Mouse (Mus musculus) mature B cell (primary cell): Measurements from ENCODE around the gene Fam214a.

Source experiments
- in situ Hi-C: fragments of 300-500 bp; cut with MboI; formaldehyde crosslinking; loops from 2 replicates; pipeline ENCODE4 v1.14.3; 2019

Gene Fam214a

DNA sequence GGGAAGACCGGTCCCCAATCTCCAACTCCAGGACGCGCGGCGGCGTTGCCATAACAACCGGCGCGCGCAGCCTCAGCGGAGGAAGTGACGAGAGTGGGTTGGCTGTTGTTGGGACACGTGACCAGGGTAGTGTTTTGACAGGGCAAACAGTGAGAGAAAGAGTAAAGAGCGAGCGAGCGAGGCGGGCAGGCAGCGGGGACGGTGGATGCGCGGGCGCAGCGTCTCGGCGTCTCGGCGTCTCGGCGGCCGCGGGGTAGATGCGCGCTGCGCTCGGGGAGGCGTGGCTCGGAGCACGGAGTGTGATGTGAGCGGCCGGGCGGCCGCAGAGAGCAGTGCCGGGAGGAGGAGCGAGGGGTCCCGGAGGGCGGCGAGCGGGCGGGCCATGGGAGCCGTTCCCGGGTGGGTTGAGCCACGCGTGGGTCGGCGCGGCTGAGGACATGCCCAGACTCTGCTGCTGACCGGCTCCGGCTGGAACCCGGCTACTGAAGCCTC lies at the start of gene Fam214a:
Gene Fam214a (plus strand): TSS at position 129 of the 492 bp plus-strand sequence.
- in situ Hi-C loops = loop anchor here (5.0 kb wide), 1 partner anchor 34 kb away; no protein-coding TSS in a partner anchor

DNA sequence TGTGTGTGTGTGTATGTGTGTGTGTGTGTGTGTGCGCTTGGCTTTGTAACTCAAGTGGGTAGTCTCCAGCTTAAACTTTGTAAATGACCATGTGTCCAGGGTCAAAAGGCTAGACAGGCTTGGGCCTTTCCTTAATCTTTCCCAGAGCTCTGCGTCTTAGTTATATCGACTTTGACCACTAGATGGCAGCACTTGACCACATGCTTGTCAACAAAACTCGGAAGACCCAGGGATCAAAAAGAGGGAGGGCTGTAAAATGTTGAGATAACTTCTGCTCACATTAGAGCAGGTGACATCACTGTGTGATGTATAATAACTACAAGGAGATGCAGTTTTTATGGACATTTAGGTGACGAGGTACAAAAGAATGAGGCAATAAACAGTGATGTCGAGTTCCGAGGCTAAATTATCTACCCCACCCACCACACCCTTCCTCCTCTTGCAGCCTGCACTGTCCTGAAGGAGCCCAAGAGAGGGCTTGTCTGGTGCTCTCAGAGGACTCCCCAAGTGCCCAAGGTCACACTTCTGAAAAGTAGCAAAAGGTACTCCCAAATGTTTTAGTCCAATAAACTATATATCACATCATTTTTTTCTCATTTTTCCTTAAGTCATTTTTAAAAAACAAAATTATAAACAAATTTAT lies 47.7 kb upstream of the Fam214a start:
- in situ Hi-C loops = loop anchor here (25.0 kb wide), 1 partner anchor 107 kb away; no protein-coding TSS in a partner anchor

DNA sequence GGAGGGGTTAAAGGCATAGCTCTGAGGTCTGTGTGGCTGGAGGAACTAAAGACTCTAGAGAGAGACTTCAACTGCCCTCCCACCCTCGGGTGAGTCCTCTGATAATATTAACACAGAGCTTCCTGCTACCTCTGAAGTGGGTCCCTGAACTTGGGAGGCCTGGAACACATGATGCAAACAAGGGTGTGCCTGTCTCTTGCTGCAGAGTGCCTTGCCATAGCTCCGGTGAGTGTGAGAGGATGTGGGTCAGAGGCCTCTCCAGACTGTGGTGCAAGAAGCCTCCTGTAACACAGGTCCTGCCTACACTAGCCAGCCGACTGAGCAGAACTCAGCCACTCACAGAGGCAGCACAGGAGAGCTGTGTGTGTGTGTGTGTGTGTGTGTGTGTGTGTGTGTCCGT lies 45.7 kb upstream of the Fam214a start:
- in situ Hi-C loops = loop anchor here (25.0 kb wide), 1 partner anchor 105 kb away; no protein-coding TSS in a partner anchor

DNA sequence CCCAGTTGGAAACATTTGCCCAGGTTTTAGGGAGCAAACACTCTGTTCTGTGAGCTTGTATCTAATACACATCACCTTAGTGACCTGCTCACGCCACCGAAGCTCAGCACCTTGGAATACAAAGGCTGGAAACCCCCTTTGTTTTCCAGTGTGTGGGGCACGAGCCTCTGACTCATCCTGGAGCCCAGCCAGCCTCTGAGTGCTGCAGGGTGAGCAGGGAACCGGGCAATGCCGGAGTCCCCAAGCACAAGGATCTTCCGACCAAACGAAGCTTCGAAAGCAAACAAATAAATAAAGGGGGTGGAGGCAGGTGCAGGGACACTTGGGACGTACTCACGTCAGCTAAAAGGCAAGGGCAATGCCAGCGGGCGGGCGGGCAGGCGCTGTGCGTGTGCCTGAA lies 43.4 kb upstream of the Fam214a start:
- in situ Hi-C loops = loop anchor here (25.0 kb wide), 1 partner anchor 103 kb away; no protein-coding TSS in a partner anchor

DNA sequence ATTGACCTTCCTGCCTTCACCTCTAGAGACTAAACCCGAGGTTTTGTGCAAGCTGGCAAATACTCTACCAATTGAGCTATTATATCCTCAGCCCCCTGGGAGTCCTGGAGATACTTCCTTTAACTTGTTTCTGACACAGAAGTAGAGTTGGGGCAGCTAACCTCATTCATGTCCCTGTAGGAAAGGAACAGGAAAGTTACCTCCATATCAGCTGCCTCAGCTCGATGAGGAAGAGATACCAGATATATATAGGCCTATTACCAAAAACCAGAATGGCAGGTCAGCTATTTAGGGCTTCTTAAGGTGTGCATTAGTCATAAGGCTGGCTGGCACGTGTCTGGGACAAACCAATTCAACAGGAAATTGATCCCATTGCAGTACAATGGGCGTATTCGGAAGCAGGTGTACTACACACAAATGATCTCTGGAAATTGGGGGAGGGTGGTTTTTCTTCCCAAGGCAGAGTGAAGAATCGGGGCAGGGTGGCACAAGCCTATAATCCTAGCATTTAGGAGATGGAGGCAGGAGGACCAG lies 42.4 kb upstream of the Fam214a start:
- in situ Hi-C loops = loop anchor here (25.0 kb wide), 1 partner anchor 102 kb away; no protein-coding TSS in a partner anchor

DNA sequence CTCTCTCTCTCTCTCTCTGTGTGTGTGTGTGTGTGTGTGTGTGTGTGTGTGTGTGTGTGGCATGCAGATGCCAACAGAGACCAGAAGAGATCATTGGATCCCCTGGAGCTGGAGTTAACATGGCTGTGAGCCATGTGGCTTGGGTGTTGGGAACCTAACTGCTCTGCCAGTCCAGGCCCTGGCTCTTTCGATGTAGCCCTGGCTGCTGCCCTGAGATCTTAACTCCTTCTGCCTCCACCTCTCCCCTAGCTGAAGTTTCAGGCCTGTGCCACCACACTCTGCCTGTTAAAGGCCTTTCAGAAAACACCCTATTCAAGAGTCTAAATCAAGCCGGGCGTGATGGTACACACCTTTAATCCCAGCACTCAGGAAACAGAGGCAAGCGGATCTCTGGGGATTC lies 41.3 kb upstream of the Fam214a start:
- in situ Hi-C loops = loop anchor here (25.0 kb wide), 1 partner anchor 101 kb away; no protein-coding TSS in a partner anchor

DNA sequence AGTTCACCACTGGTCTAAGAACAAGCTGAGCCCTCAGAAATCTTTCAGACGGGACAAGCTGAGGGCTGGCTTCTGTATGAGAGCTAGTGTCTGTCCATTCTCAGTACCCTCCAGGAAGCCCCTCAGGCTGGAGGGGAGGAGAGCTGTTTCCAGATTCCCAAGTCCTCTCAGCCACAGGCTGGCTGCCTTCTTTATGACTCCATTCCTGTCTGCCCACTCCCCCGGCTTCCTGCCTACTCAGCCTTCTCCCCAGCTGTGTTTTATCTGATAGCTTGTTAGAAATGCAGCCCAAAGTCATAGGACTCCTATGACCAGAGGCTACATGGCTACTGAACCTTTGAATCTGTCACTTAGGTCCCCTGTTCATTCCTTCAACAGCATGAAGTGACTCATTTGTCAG lies 40.8 kb upstream of the Fam214a start:
- in situ Hi-C loops = loop anchor here (25.0 kb wide), 1 partner anchor 100 kb away; no protein-coding TSS in a partner anchor

DNA sequence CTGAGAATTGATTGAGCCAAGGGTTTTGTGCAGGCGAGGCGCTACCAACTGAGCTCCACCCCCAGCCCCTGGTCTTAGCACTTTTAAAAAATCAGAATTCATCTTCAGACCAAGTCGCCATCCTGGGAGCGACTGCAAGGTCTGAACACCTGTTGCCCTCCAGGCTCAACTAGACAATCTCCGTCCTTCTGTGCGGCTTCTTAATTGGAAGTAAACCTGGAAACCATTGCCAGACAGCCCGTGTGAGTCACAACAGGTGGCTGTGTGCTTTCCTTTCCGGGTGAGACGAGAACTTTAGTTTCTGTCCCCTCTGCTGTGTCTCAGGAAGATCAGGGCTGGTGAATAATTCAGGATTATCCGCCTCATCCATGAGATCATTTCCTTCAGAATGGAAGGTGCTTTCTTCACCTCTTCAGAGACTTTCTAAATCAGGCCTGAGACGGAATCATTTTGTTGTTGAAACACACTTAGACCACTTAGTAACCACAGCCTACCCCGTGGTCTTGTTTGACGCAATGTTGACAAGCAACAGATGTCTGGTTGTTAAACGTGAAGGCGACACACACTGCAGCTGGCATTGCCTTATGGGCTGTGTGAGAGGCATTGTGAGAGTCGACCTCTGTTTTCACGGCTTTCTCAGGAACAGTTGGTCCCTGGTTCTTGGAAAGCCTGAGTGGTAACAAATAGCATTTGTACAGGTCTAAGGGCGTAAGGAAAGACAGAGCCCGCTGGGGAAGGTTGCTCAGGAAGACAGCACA lies 39.9 kb upstream of the Fam214a start:
- in situ Hi-C loops = loop anchor here (25.0 kb wide), 1 partner anchor 100 kb away; no protein-coding TSS in a partner anchor

DNA sequence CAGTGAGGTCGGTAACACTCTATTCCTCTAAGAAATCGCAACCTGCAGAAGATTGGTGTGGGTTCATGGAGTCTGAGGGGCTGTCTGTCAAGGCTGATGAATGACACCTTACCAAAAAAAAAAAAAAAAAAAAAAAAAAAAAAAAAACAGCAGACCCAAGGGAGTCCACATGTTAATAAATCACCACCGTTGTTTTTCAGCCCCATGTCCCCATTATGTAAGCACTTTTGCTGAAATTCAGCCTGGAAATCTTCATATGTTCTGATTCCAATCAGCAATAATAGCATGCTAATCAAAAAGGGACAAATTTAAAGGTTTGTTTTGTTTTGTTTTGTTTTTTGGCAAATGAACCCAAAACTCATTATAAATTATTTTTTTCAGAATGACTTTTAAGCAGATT lies 37.1 kb upstream of the Fam214a start:
- in situ Hi-C loops = loop anchor here (25.0 kb wide), 1 partner anchor 97 kb away; no protein-coding TSS in a partner anchor

DNA sequence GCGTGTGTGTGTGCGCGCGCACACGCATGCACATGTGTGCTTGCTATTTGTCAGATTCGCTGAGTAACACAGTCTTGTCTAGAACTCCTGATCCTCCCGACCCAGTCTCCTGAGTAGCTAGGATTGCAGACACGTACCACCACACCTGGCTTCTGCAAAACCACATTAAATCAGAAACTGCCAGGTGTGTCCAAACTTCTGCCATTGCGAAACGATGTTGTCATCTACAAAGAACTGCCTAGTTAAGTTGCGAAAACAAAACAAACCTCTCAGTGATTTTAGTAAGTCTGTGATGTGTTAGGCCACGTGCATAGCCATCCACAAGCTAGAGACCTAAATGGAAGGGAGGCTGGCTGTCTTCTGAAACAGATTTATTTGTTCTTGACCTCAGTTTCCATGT lies 32.2 kb upstream of the Fam214a start:
- in situ Hi-C loops = loop anchor here (25.0 kb wide), 1 partner anchor 92 kb away; no protein-coding TSS in a partner anchor

DNA sequence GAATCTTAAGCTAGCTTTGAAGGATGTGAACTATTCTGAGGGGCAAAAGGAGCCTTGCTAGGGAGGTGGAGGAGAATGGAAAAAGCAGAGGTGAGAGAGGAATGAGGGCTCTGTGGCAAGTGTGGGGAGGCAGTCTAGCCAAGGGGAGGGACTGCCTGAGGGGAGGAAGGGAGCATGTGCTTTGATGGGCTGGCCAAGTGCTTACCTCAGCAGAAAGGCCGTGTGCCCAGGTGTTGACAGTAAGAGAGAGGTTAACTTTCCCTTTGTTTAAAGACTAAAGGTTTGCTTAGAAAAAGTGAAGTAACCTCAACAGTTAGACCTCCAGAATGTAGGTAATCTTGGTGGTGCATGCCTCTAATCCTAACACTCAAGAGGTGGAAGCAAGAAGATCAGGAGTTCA lies 31.3 kb upstream of the Fam214a start:
- in situ Hi-C loops = loop anchor here (25.0 kb wide), 1 partner anchor 91 kb away; no protein-coding TSS in a partner anchor

DNA sequence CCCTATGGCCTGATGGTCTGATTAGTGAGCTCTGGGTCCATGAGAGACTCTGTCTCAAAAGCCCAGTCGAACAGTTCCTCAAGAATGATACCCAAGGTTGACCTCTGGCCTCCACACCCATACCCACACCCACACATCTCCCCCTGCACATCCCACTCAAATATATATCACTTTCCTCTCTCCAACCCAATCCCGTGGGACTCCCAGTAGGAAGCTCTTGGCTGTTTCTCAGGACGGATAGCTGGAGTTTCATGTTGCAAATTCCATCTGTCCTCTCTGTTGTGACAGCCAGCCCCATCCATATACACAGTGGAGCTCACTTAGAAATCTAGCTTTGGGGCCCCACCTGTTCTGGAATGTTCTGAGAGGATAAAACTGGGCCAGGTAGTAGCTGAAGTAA lies 29.8 kb upstream of the Fam214a start:
- in situ Hi-C loops = loop anchor here (25.0 kb wide), 1 partner anchor 89 kb away; no protein-coding TSS in a partner anchor

DNA sequence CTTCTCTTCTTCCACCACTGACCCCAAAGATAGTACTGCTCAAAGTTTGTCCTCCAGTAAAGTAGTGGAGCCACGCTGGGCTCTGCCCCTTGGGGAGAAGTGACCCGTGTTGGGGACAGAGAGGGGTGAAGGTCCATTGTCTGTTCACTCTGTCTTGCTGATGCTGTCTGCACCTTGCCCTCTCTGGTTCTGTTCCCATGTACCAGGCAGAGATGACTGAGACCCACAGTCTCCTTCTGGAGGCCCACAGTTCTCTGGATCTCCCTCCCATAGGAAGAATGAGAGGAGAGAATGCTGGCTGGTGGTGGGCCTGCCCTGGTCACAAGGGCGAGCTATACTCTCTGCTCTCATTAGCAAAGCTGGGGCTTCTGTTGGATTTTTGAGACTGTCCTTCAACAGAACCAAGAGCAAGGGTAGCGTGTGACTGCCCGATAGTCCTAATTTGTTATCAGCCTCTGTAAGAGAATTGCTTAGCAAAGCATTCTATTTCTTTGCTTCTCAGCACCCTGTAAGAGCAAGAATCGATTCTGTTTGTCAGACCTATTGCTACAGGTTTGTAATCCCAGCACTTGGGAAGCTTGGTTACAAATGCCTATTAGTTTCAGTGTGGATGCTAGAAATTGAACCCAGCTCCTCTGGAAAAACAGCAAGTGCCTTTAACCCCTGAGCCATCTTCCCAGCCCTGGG lies 29.2 kb upstream of the Fam214a start:
- in situ Hi-C loops = loop anchor here (25.0 kb wide), 1 partner anchor 89 kb away; no protein-coding TSS in a partner anchor

DNA sequence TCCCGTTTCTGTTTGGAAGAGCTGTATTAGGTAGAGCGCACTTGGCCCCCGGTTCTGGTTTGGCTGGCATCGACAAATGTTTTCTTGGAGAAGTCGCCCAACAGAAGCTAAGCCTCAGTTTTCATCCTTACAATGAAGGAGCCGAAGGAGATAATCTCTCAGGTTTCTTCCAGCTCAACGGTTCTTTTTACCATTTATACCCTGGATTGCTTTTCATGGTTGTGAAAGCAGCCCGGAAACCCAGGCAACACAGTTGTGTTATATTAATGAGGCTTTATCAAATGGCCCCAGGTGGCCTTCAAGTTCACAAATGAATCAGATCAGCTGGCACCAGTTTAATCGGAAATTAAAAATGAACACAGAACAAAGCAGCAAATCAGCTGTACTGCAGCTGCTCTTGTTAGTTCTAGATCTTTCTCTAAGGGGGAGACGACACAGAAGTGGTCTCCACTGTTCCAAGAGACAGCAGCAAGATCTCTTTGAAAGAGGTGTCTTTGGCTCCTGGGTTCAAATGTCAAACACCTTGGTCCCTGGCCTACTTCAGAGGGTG lies 27.4 kb upstream of the Fam214a start:
- in situ Hi-C loops = no loop called here

DNA sequence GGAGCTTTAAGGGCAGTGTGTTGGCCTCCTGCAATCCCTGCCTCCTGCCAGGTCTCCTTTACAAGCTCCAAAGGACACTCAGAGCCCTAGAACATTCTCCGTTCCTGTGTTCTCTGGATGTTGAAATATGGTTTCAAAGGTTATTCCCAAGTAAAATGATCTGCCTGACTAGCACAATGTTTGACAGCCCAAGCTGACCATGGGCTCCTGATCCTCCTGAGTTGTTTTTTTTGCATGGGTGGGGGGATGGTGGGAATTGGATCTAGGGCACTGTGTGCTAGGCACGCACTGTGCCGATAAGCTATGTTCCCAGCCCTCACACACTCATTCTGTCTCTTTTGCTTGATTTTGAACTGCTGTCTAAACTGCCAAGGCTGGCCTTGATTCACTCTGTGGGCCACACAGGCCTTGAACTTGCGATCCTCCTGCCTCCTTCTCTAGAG lies 22.7 kb upstream of the Fam214a start:
- in situ Hi-C loops = no loop called here

DNA sequence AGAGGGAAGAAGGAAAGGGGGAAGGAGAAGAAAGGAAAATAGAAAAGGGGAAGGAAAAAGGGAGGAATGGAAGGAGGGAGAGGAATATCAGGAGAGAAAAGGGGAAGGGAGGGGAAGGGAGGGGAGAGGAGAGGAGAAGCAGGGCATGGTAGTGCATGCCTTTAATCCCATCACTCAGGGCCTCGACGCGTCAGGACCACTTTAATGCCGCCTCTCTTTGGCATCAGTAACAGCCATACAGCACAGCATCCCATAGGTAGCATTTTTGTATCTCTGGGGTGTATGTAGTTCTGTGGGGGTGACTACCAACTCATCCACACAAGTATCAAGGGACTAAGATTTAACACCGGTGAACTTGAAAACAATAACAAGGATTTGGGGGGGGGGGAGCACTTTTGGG lies 22.0 kb upstream of the Fam214a start:
- in situ Hi-C loops = no loop called here

DNA sequence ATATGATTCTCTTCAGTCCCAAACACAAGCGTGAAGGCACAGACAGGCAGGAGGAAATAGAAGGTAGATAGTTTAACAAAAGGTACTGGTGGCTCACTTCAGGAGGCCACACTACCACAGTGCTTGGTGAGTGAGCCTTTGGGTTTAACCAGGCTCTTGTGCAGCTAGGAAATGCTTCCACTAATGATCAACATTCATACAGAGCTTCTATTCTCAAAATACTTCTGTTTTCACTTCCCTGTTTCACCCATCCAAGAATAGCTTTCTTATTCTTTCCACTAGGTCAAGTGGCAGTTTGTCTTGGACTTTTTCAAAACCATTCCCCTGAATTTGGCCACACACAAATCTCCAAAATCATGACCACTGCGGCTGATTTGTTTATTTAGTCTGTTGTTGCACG lies 17.4 kb upstream of the Fam214a start:
- in situ Hi-C loops = no loop called here

DNA sequence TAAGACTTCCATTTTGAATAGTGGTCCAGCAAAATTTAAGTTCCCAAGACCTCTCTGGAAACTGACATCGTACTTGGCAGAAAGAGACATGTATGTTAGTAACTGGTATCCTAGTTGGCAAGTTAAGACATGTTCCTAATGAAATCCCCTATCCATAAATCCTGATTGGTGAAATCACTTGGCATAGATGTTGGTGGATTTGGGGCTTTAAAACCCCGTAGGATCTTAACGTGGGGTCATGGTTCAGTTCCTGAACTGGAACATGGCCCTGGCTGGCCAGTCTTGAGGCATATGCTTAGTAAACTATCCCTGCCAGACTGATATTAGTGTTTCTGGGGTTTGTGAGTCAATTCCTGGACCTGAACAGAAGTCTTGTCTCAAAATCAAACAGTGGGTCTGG lies 14.9 kb upstream of the Fam214a start:
- in situ Hi-C loops = no loop called here

DNA sequence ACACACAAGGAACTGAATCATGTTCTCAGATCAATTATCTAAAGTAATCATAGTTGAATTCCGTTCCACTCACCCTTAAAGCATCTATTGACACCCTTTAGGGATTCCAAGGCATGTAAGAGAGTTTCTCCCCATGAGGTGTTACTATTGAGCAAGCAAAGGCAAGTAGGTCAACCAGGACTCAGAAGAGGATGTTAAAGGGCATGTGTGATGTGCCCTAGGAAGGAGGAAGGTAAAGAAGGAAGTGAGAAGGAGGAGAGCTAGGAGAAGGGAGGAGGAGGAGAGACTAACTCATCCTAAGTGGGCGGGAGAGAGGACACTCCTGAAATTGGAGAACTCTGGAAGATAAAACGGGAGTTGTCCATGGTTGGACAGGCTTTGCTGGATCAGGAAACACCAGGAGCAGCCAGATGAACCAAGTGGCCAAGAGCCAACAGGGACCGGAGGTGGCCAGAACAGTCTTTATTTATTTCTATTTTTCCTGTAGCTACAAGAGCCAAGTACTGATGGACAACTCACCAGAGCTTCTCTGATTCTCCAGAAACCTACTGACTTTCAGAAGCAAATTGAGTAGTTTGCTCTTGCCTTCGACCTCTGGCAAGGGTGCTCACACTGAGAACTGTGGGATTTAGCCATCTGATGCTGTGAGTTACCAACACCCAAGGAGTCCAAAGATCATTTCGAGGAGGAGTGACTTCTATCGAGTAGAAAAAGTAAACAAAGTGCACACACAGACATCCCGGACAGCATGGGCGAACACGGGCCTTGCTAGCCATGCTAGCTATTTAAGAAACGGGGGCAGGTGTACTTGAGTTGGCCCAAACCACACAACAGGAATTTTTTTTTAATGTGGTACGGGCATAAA lies 13.8 kb upstream of the Fam214a start:
- in situ Hi-C loops = no loop called here

DNA sequence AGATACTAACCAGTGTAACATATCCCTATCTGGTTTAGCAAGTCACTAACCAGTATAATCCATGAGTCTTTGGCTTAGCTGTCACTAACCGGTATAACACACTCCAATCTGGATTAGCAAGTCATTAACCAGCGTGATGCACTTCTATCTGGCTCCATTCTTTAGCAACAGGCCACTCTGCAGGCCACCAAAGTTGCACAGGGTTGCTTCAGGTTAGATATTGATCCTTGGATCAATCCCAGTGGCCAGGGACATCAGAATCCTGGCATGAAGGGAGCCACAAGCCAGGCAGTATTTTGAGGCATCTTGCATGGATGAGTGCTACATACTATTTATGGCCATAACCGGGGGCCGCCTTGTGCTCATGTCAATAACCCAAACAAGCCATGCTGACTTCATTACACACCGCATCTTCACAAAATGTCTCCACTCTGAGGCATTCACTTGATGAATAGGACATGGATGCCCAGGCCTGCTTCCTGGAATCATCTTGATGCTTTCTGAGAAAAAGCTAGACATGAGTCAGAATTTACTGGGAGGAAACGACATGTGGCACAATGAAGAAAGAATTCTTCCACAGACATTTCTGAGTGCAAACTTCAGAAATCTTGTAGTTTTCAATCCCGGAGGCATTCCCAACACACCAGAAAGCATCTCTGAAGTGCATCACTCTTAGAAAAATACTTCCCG lies 5.8 kb upstream of the Fam214a start:
- in situ Hi-C loops = no loop called here
